Mouse (Mus musculus): ENCODE measurements around the gene Bank1. TPM values are rescaled to one million over a fixed set of nuclear protein-coding genes. Genes with fewer than 3 reads are reported as not detected.
"Not testable (repeated sequence)": the region's sequence is repeated elsewhere in the genome, so short reads cannot be mapped to it uniquely, and the experiment has no call there.

Bank1 gene
- total RNA-seq (2021): under 1 TPM; 0.30 to 0.56 TPM
- long read RNA-seq, experiment 1: 0 reads
- long read RNA-seq, experiment 2: 0 reads

GRCm38 (mm10) chr3:136325783-136326182 lies at the start of gene Bank1:
Gene Bank1, minus strand, starts transcription at chr3:136326066.
- DNase-seq: peak; percentile 2 to 41

GRCm38 (mm10) chr3:136369916-136370315 lies 44.0 kb upstream of the Bank1 start:
- no peak for DNase-seq

DNA sequence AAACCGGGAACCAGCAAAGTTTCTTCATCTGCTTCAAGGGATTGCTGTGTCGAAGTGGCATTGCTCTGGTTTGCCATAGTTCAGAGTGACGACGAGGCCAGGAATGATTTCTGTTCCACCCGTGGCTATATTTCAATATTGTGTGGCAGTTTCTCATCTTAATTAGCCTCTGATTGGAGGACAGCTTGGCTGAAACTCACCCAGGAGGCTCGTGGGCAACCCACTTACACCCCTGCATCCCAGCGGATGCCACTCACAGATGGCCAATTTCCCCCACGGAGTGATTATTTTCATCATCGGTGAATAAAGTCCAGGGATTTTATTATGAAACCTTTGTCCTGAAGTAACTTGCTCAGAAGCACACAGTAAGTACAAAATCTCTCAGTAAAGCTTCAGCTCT lies 43.6 kb upstream of the Bank1 start:
- no peak for DNase-seq

- no peak for DNase-seq
These were observed 42.7 kb upstream of the Bank1 start for GRCm38 (mm10) chr3:136368505-136368999.

DNA sequence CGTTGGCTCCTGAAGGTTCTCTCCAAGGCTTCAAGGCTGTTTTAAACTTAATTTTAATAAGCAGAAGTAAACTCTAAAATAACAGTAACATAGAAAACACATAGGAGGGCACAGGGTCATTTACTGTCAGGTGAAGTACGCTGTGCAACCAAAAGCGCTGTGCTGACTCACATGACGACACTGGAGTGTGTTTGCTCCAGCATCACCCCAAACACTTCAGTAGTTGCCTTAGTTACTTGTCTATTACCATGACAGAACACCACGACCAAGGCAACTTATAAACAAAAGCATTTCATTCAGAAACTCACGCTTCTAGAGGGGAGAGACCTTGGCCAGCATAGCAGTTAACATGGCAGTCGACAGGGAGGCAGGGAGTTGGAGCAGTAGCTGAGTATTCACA lies 23.8 kb upstream of the Bank1 start:
- no peak for DNase-seq

DNA sequence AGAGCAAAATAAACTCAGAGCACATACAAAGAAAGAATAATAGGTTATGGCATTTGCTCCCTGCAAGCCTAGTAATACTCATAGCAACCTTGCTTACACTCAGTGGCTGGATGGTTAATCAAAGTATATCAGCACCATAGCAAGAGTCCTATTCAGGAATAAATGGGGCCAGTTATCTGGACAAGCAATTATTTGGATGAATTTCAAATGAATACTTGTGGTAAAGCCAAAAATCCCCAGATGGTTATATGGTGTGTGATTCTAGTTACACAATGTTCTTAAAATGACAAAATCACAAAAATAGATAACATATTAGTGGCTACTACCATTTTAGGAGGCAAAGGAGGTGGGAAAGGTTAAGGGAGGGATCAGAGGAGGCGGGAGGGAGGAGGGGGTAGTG lies 22.7 kb upstream of the Bank1 start:
- no peak for DNase-seq

DNA sequence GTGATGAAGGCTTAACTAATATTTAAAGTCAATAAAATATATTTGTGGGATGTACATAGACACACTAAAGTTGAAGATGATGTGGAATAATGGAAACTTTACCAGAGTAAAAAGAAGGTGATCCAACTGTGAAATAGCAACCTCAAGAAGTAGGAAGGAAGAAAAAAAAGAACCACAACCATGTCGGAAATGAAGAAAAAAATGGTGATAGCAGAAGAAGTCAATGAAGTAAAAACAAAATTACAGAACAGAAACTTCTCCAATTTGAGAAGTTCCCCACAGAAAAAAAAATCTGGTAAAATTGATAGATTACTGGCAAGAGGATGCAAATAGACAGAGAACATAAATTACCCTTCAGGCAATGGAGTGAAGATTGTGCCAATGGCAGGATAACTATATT lies 21.4 kb upstream of the Bank1 start:
- DNase-seq: no peak

- no peak for DNase-seq
These were observed 16.0 kb upstream of the Bank1 start for GRCm38 (mm10) chr3:136341911-136342310.

- no peak for DNase-seq
These were observed 14.0 kb upstream of the Bank1 start for GRCm38 (mm10) chr3:136339896-136340295.

DNA sequence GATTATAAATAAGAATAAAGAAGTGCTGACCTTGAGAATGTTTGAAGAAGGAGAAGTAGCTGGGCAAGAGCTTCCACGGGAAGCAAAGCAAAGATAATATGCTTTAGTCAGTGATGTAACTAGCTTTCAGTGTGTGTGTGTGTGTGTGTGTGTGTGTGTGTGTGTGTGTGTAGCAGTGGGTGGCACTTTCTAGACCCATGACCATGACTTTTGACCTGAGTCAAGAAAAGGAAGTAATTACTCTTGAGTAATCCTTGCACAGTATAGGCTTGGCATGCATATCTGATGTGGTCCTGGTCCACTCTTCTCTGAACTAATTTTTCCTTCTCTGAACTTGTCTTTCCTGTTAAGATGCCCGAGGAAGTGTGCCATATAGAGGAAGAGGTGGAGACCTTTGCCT lies 5.3 kb upstream of the Bank1 start:
- DNase-seq: no peak

DNA sequence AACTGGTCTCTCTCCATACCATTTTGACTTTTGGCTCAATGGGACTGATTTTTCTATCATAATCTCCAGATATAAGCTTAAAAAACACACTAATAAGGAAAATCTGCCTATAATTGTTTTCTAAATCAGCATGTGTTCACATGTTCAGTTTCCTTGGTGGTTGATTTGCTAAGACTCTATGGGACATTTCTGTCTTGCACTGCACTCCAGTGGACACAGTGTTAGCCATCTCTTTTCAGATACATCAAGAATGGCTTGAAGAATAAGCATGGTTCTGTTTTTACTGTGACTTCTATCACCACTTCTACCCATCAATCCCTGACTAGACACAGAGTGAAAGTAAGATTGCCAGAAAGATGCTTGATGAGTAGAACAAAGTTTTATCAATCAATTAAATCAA lies 4.2 kb upstream of the Bank1 start:
- no peak for DNase-seq

GRCm38 (mm10) chr3:136329133-136329532 lies 3.3 kb upstream of the Bank1 start:
- no peak for DNase-seq

GRCm38 (mm10) chr3:136324716-136325115 lies 1.1 kb downstream of the Bank1 start:
- DNase-seq: not testable (repeated sequence)

DNA sequence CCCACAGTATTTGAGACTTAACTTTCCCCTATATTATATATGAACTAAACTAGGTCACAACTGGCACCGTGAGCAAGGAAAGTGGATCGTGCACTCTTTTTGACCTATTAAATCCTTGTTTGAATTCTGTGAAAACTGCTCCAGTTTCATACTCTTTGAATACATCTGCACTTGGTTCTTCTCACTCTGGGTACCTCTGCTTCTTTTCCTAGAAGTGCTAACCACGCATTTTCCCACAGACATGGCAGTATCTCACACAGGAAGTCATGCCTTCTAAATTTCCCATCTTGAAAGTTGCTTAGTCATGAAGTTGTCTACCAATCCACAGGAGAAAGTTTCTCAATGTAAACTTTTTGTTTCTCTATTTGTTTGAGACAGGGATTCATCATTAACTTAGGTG lies 3.9 kb downstream of the Bank1 start:
- no peak for DNase-seq

DNA sequence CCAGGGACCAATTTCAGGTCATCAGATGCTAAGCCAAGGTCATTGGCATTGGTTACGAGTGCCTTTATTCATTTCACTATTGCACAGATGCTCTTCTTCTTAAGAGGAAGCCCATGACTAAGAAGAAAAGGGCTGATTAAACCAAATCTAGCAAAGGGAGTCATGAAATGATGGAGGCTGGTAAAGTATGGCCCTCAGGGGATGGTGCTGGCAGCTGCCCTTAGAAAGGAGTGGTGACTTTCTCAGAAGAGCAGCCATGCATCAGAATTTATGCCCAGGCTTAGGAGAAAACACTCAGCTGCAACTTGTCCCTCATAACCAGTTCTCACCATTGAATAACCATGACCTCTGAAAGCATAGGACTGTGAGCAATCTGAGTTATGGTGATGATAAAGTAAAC lies 17.4 kb downstream of the Bank1 start:
- DNase-seq: no peak

GRCm38 (mm10) chr3:136306564-136307158 lies 19.2 kb downstream of the Bank1 start:
- DNase-seq: no peak

DNA sequence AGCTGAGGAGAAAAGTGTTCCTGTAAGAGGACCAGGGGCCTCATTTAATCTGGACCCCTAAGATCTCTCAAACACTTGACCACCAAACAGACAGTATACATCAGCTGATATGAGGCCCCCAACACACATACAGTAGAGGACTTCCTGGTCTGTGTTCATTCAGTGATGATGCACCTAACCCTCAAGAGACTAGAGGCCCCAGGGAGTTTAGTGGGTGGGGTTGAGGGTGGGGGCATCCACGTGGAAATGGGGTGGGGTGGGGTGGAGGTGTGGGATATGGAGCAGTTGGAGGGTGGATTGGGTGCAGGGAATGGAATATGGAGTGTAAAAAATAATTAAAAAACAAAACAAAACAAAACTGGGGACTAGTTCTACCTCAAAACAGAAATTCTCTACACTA lies 23.3 kb downstream of the Bank1 start:
- no peak for DNase-seq

DNA sequence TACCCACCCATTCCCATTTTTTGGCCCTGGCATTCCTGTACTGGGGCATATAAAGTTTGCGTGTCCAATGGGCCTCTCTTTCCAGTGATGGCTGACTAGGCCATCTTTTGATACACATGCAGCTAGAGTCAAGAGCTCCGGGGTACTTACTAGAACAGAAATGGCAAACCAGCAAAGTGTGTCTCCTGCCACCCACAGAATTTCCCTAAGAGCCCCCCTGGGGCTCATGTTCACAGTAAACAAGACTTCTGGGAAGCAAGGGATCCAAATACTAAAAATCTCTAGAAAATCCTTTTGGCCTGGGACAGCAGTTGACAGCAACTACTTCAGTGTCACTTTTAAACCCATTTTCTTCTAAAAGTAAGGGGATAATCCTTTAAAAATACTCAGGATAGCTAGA lies 25.1 kb downstream of the Bank1 start:
- not testable (repeated sequence) for DNase-seq

- no peak for DNase-seq
These were observed 28.5 kb downstream of the Bank1 start for GRCm38 (mm10) chr3:136297355-136297754.

GRCm38 (mm10) chr3:136295250-136295649 lies 30.6 kb downstream of the Bank1 start:
- no peak for DNase-seq

GRCm38 (mm10) chr3:136287883-136288282 lies 38.0 kb downstream of the Bank1 start:
- DNase-seq: no peak

GRCm38 (mm10) chr3:136264969-136265595 lies 60.8 kb downstream of the Bank1 start:
- no peak for DNase-seq

DNA sequence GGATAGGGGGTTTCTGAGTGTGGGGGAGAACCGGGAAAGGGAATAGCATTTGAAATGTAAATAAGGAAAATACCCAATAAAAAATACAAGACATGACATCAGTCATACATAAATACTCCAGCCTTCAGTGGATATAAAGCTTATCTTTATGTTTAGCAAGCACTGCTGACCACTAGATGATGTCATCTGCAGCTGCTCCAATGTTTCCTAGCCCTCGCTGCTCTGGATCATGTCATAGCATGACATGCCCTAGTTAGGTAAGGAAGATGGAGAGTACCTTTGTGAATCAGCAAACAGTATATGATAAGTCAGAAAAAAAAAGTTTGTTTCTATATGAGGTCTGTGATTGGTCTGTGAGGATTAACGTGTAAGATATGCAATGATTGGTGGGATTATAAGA lies 68.1 kb downstream of the Bank1 start:
- no peak for DNase-seq

- DNase-seq: no peak
These were observed 71.2 kb downstream of the Bank1 start for GRCm38 (mm10) chr3:136254713-136255112.
